Mouse (Mus musculus) cerebellum, adult 2 months (tissue): ENCODE measurements at regions not wholly inside any gene's neighbourhood (a gene's known extent, or its start where the extent isn't known, plus 50 kb on each side); places are given as distances from the start of the nearest gene placed in this dataset.

Experiments
- DNase-seq, 2 experiments: peaks; one replicate each; pipeline ENCODE4 v3.0.0; 2021
- H3K27ac ChIP-seq: fragments of 200-500 bp; 2 replicates; pipeline ENCODE4 v1.5.1; 2012; ENCODE audit warnings: low read length, control low read depth, inconsistent platforms; ENCODE audit not compliant: insufficient read depth
- H3K27me3 ChIP-seq: fragments of 200-500 bp; 2 replicates; pipeline ENCODE4 v1.6.1; 2012; ENCODE audit warnings: inconsistent platforms, mild to moderate bottlenecking, low read length, moderate library complexity; ENCODE audit not compliant: control insufficient read depth, insufficient read depth
- H3K4me1 ChIP-seq: fragments of 200-500 bp; 2 replicates; pipeline ENCODE4 v1.6.1; 2011; ENCODE audit warnings: low read length; ENCODE audit not compliant: control insufficient read depth, insufficient read depth
- H3K4me3 ChIP-seq: fragments of 200-500 bp; replicated peaks from 2 replicates; pipeline ENCODE3; 2011; ENCODE audit warnings: mild to moderate bottlenecking, low read depth, low read length, control low read depth; ENCODE audit not compliant: insufficient read depth
- CTCF ChIP-seq: fragments of 200-500 bp; IDR thresholded peaks from 2 replicates; pipeline ENCODE4 v1.5.1; 2011; ENCODE audit warnings: low read depth, mild to moderate bottlenecking, control low read depth, low read length, moderate library complexity, borderline replicate concordance; ENCODE audit not compliant: insufficient read depth
- POLR2A ChIP-seq: fragments of 200-500 bp; IDR thresholded peaks from 2 replicates; pipeline ENCODE4 v1.6.1; 2011; ENCODE audit warnings: low read length, control low read depth, borderline replicate concordance; ENCODE audit not compliant: insufficient read depth
- WGBS: fragments of 180-500 bp; shearing (Covaris S2); methylation state at CpG from one replicate; pipeline ENCODE4 v1.1.7; 2018; 5-methylcytosine and 5-hydroxymethylcytosine counted together

- Histone ChIP-seq H3K4me1 (no peaks in the 10 kb centered on the region), H3K27me3 (no peaks in the 10 kb centered on the region), H3K4me3 (no peak overlapping the region), H3K27ac (no peak overlapping the region)
- WGBS, result 49% methylated on average over 2 of the region's 2 CpGs
- no peak for DNase-seq
- TF ChIP-seq CTCF (no peak), POLR2A (no peak)
Measured at GRCm38 (mm10) chr15:36396245-36396644, 611.3 kb downstream of the Zfp706 start.

- Histone ChIP-seq H3K27ac (no peak overlapping the region), H3K4me1 (no peaks in the 10 kb centered on the region), H3K4me3 (no peak overlapping the region), H3K27me3 (no peaks in the 10 kb centered on the region)
- TF ChIP-seq POLR2A, result no peak
- TF ChIP-seq CTCF, result no peak
- WGBS, result 86% methylated on average over 4 of the region's 4 CpGs
- no peak for DNase-seq
Measured at GRCm38 (mm10) chr15:36395672-36396050, 611.9 kb downstream of the Zfp706 start.

GRCm38 (mm10) chr15:36394914-36395671, 612.5 kb downstream of the Zfp706 start:
- TF ChIP-seq CTCF (no peak), POLR2A (no peak)
- no peak overlapping the region for H3K4me3 ChIP-seq
- WGBS, result 80% methylated on average over 8 of the region's 8 CpGs

GRCm38 (mm10) chr15:36389775-36390174, 617.8 kb downstream of the Zfp706 start:
- H3K4me3 ChIP-seq, result no peak overlapping the region
- 88% methylated on average over 4 of the region's 4 CpGs for WGBS
- H3K27me3 ChIP-seq, result no peaks in the 10 kb centered on the region
- no peak for DNase-seq
- no peaks in the 10 kb centered on the region for H3K4me1 ChIP-seq
- TF ChIP-seq POLR2A, result no peak
- no peak for TF ChIP-seq CTCF
- H3K27ac ChIP-seq, result no peak overlapping the region

More at GRCm38 (mm10) chr15:36394914-36395671, 612.5 kb downstream of the Zfp706 start:
- no peak for DNase-seq
- no peaks in the 10 kb centered on the region for H3K27me3 ChIP-seq
- H3K27ac ChIP-seq, result no peak overlapping the region
- no peaks in the 10 kb centered on the region for H3K4me1 ChIP-seq

GRCm38 (mm10) chr15:36381228-36381671, 626.3 kb downstream of the Zfp706 start:
- no peak for TF ChIP-seq CTCF
- TF ChIP-seq POLR2A, result no peak
- Histone ChIP-seq H3K27me3 (no peaks in the 10 kb centered on the region; the same call in 1 of the 2 replicates), H3K27ac (no peak overlapping the region), H3K4me1 (no peaks in the 10 kb centered on the region), H3K4me3 (no peak overlapping the region)
- WGBS, result 18% methylated on average over 8 of the region's 8 CpGs
- DNase-seq, result no peak

GRCm38 (mm10) chr15:36380461-36381227, 626.9 kb downstream of the Zfp706 start:
- no peaks in the 10 kb centered on the region for H3K4me1 ChIP-seq
- TF ChIP-seq CTCF (no peak), POLR2A (no peak)
- DNase-seq, result no peak
- 15% methylated on average over 17 of the region's 17 CpGs for WGBS
- H3K27me3 ChIP-seq, result no peaks in the 10 kb centered on the region; the same call in 1 of the 2 replicates
- H3K4me3 ChIP-seq, result no peak overlapping the region
- no peak overlapping the region for H3K27ac ChIP-seq

GRCm38 (mm10) chr15:36378640-36379039, 628.9 kb downstream of the Zfp706 start:
- no peaks in the 10 kb centered on the region; the same call in 1 of the 2 replicates for H3K27me3 ChIP-seq
- 97% methylated on average over 4 of the region's 4 CpGs for WGBS
- no peak overlapping the region for H3K4me3 ChIP-seq
- TF ChIP-seq CTCF (no peak), POLR2A (no peak)
- no peak for DNase-seq
- no peaks in the 10 kb centered on the region for H3K4me1 ChIP-seq
- H3K27ac ChIP-seq, result no peak overlapping the region

GRCm38 (mm10) chr15:36376551-36376950, 631.0 kb downstream of the Zfp706 start:
- Histone ChIP-seq H3K27me3 (no peaks in the 10 kb centered on the region; the same call in 1 of the 2 replicates), H3K4me3 (no peak overlapping the region), H3K4me1 (no peaks in the 10 kb centered on the region), H3K27ac (no peak overlapping the region)
- TF ChIP-seq CTCF (no peak), POLR2A (no peak)
- 61% methylated on average over 6 of the region's 6 CpGs for WGBS
- peak in 1 of 2 experiments; percentile 26 for DNase-seq

GRCm38 (mm10) chr15:36375549-36375885, 632.1 kb downstream of the Zfp706 start:
- Histone ChIP-seq H3K4me1 (no peaks in the 10 kb centered on the region), H3K27ac (no peak overlapping the region), H3K27me3 (no peaks in the 10 kb centered on the region), H3K4me3 (peak overlapping the region; percentile 53)
- no peak for DNase-seq
- TF ChIP-seq POLR2A (no peak), CTCF (no peak)
- 0% methylated on average over 1 of the region's 1 CpGs for WGBS
